Mouse (Mus musculus) retina, embryonic 14.5 days (tissue): ENCODE measurements at regions not wholly inside any gene's neighbourhood (a gene's known extent, or its start where the extent isn't known, plus 50 kb on each side); places are given as distances from the start of the nearest gene placed in this dataset.

Experiments used
- DNase-seq: peaks from one replicate; pipeline ENCODE4 v3.0.0-alpha.2; 2015; ENCODE audit warnings: low spot score

GRCm38 (mm10) chr9:22937686-22938391, 285.0 kb upstream of the Bmper start:
- DNase-seq: no peak

- peak; percentile 30 for DNase-seq
These were observed 277.9 kb upstream of the Bmper start for GRCm38 (mm10) chr9:22944992-22945391.

GRCm38 (mm10) chr9:22945426-22945955, 277.4 kb upstream of the Bmper start:
- DNase-seq: peak; percentile 45

GRCm38 (mm10) chr9:22952571-22953442, 270.1 kb upstream of the Bmper start:
- no peak for DNase-seq

- no peak for DNase-seq
These were observed 260.5 kb upstream of the Bmper start for GRCm38 (mm10) chr9:22962269-22962815.

- no peak for DNase-seq
These were observed 251.6 kb upstream of the Bmper start for GRCm38 (mm10) chr9:22971312-22971711.

GRCm38 (mm10) chr9:22976748-22977147, 246.1 kb upstream of the Bmper start:
- no peak for DNase-seq

GRCm38 (mm10) chr9:22979627-22980026, 243.2 kb upstream of the Bmper start:
- no peak for DNase-seq

GRCm38 (mm10) chr9:22989508-22989907, 233.4 kb upstream of the Bmper start:
- no peak for DNase-seq

- DNase-seq: no peak
These were observed 229.3 kb upstream of the Bmper start for GRCm38 (mm10) chr9:22993531-22993930.

- no peak for DNase-seq
These were observed 227.3 kb upstream of the Bmper start for GRCm38 (mm10) chr9:22995564-22995963.

- DNase-seq: no peak
These were observed 224.6 kb upstream of the Bmper start for GRCm38 (mm10) chr9:22998306-22998705.

GRCm38 (mm10) chr9:22999181-22999580, 223.7 kb upstream of the Bmper start:
- DNase-seq: no peak

- DNase-seq: no peak
These were observed 222.7 kb upstream of the Bmper start for GRCm38 (mm10) chr9:23000200-23000599.

- no peak for DNase-seq
These were observed 219.4 kb upstream of the Bmper start for GRCm38 (mm10) chr9:23003195-23004061.

GRCm38 (mm10) chr9:23005005-23005404, 217.9 kb upstream of the Bmper start:
- no peak for DNase-seq

GRCm38 (mm10) chr9:23009462-23010183, 213.3 kb upstream of the Bmper start:
- DNase-seq: peak; percentile 55

- DNase-seq: peak; percentile 84
These were observed 211.4 kb upstream of the Bmper start for GRCm38 (mm10) chr9:23011316-23011959.

GRCm38 (mm10) chr9:23012130-23012529, 210.7 kb upstream of the Bmper start:
- DNase-seq: no peak

GRCm38 (mm10) chr9:23016733-23017132, 206.1 kb upstream of the Bmper start:
- no peak for DNase-seq
